Mouse (Mus musculus) heart, adult 2 months (tissue): ENCODE measurements around the gene Kcnq1. TPM values are rescaled to one million over a fixed set of nuclear protein-coding genes. Genes with fewer than 3 reads are reported as not detected.

ENCODE experiments used
- DNase-seq, 2 experiments: peaks; one replicate each; pipeline ENCODE4 v3.0.0; 2021
- H3K27ac ChIP-seq: fragments of 200-600 bp; 2 replicates; pipeline ENCODE4 v1.8.1; 2022
- H3K27me3 ChIP-seq: fragments of 200-500 bp; 2 replicates; pipeline ENCODE4 v1.6.1; 2012; ENCODE audit warnings: mild to moderate bottlenecking, low read length, inconsistent platforms, mixed read lengths; ENCODE audit not compliant: control insufficient read depth, insufficient read depth
- H3K36me3 ChIP-seq: fragments of 200-500 bp; 2 replicates; pipeline ENCODE4 v1.6.1; 2012; ENCODE audit warnings: low read length, inconsistent platforms; ENCODE audit not compliant: control insufficient read depth, insufficient read depth
- H3K4me1 ChIP-seq: fragments of 200-500 bp; 2 replicates; pipeline ENCODE4 v1.6.1; 2011; ENCODE audit warnings: low read length; ENCODE audit not compliant: control insufficient read depth, insufficient read depth
- H3K4me3 ChIP-seq: fragments of 200-600 bp; 2 replicates; pipeline ENCODE4 v1.8.1; 2022
- H3K79me2 ChIP-seq: fragments of 200-500 bp; replicated peaks from 2 replicates; pipeline ENCODE4 v1.6.1; 2012; ENCODE audit warnings: mild to moderate bottlenecking, inconsistent platforms, low read length, moderate library complexity, mixed read lengths; ENCODE audit not compliant: control insufficient read depth, insufficient read depth
- H3K9ac ChIP-seq: fragments of 200-500 bp; 2 replicates; pipeline ENCODE4 v1.6.1; 2012; ENCODE audit warnings: low read depth, mild to moderate bottlenecking, control low read depth, inconsistent platforms, low read length, mixed read lengths
- CTCF ChIP-seq: fragments of 200-600 bp; IDR thresholded peaks from 2 replicates; pipeline ENCODE4 v1.8.1; 2022; ENCODE audit warnings: antibody characterized with exemption, mild to moderate bottlenecking, moderate library complexity
- EP300 ChIP-seq: fragments of 200-500 bp; IDR thresholded peaks from 2 replicates; pipeline ENCODE4 v1.6.1; 2011; ENCODE audit warnings: low read depth, low read length, control low read depth; ENCODE audit not compliant: insufficient read depth
- POLR2A ChIP-seq: fragments of 200-500 bp; IDR thresholded peaks from 2 replicates; pipeline ENCODE4 v1.6.1; 2011; ENCODE audit warnings: mild to moderate bottlenecking, low read depth, low read length, control low read depth; ENCODE audit not compliant: insufficient read depth
- WGBS: fragments of 180-500 bp; shearing (Covaris S2); methylation state at CpG from one replicate; pipeline ENCODE4 v1.1.7; 2018; 5-methylcytosine and 5-hydroxymethylcytosine counted together
- intact Hi-C: fragments of 180-260 bp; cut with DNase I; formaldehyde crosslinking; loops from one replicate; pipeline ENCODE4 v1.15.1; 2025
- polyA plus RNA-seq: library from polyadenylated mRNA; depleted of rRNA; stranded (reverse); fragments of >200 nt; gene quantifications from 2 replicates; pipeline ENCODE4 v1.2.3, GENCODE M21; 2012
- total RNA-seq, 2 experiments: library from RNA; stranded (reverse); gene quantifications; 2 replicates each; pipeline ENCODE4 v1.2.3; 2021

The Kcnq1 gene
- total and polyA plus RNA-seq, 3 experiments, result 32.4 to 42.0 (median 34.2) TPM

DNA sequence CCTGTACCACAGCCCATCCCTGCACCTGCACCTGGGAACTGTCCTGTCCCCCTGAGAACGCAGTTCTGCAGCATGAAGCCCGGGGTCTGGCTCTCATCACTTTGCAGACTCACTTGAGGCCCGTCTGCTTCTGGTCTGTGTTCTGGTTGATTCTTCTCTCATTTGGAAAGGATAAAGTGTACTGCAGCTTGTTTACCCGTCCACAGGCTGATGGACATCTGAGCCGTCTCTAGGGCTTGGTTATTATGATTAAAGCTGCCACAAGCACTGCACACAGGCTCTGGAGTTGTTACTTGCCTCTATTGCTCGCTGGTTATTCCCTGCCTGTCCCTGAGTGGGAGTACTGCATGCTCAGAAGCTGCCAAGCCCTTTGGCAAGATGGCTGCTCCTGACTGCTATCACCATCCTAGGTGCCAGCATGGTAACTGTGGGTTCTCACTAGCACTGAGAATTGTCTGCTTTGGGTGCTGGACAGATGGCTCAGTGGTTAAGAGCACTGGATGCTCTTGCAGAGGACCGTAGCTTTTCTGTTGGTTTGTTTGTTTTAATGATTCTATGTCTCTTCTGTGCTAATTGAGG, 59.6 kb downstream of the Kcnq1 start:
- intact Hi-C loops, result no loop called here
- H3K4me1 ChIP-seq, result peaks cover 2% of the 10 kb centered on the region; the same call in 1 of the 2 replicates
- no peak for TF ChIP-seq CTCF
- TF ChIP-seq POLR2A, result no peak
- TF ChIP-seq EP300, result no peak
- no peaks in the 10 kb centered on the region for H3K27me3 ChIP-seq
- no peak overlapping the region for H3K9ac ChIP-seq
- no peak for DNase-seq
- 66% methylated on average over 7 of the region's 7 CpGs for WGBS
- H3K79me2 ChIP-seq, result no peaks in the 10 kb centered on the region
- H3K36me3 ChIP-seq, result no peaks in the 10 kb centered on the region
- no peak overlapping the region for H3K27ac ChIP-seq
- H3K4me3 ChIP-seq, result no peak overlapping the region

- no peak for DNase-seq
- Histone ChIP-seq H3K79me2 (no peaks in the 10 kb centered on the region), H3K27me3 (no peaks in the 10 kb centered on the region), H3K36me3 (no peaks in the 10 kb centered on the region), H3K4me3 (no peak overlapping the region), H3K4me1 (peaks cover 2% of the 10 kb centered on the region; the same call in 1 of the 2 replicates), H3K27ac (no peak overlapping the region), H3K9ac (no peak overlapping the region)
- intact Hi-C loops, result no loop called here
- TF ChIP-seq CTCF (no peak), EP300 (no peak), POLR2A (no peak)
- WGBS, result 59% methylated on average over 3 of the region's 3 CpGs
Measured at GRCm38 (mm10) chr7:143167275-143167674, 61.1 kb downstream of the Kcnq1 start.

- no peak for TF ChIP-seq CTCF
- no peak for TF ChIP-seq POLR2A
- TF ChIP-seq EP300, result no peak
- Histone ChIP-seq H3K27me3 (no peaks in the 10 kb centered on the region), H3K36me3 (no peaks in the 10 kb centered on the region), H3K4me3 (no peak overlapping the region), H3K9ac (no peak overlapping the region), H3K79me2 (no peaks in the 10 kb centered on the region), H3K4me1 (peaks cover 2% of the 10 kb centered on the region; the same call in 1 of the 2 replicates), H3K27ac (no peak overlapping the region)
- 83% methylated on average over 3 of the region's 3 CpGs for WGBS
- intact Hi-C loops, result no loop called here
- no peak for DNase-seq
Measured at GRCm38 (mm10) chr7:143169371-143169770, 63.2 kb downstream of the Kcnq1 start.

- Histone ChIP-seq H3K4me1 (no peaks in the 10 kb centered on the region), H3K79me2 (no peaks in the 10 kb centered on the region), H3K4me3 (no peak overlapping the region), H3K27ac (no peak overlapping the region), H3K36me3 (no peaks in the 10 kb centered on the region), H3K27me3 (no peaks in the 10 kb centered on the region), H3K9ac (no peak overlapping the region)
- WGBS, result 83% methylated on average over 5 of the region's 5 CpGs
- no peak for TF ChIP-seq CTCF
- TF ChIP-seq EP300, result no peak
- no peak for TF ChIP-seq POLR2A
- DNase-seq, result no peak
- intact Hi-C loops, result no loop called here
Measured at GRCm38 (mm10) chr7:143172914-143173547, 66.9 kb downstream of the Kcnq1 start.

DNA sequence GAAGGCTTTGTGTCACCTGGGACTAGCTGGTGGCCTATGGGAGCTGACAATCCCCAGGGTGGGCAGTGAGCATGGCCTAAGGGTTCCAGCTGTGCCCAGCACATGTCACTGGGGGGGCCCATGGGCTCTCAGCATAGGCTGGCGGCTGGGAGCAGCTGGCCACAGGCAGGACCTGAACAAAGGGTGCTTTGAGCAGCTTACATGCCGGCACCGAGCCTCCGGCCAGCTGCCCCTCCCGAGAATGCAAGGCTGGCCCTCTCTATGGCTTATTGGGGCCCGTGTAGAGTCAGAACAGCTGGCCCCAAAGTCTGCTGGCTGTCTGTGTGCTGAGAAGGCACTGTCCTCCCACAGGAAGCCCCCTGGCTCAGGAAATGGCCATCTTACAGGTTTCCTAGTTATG, 68.5 kb downstream of the Kcnq1 start:
- Histone ChIP-seq H3K36me3 (no peaks in the 10 kb centered on the region), H3K4me3 (no peak overlapping the region), H3K9ac (no peak overlapping the region), H3K27ac (no peak overlapping the region), H3K27me3 (no peaks in the 10 kb centered on the region), H3K79me2 (no peaks in the 10 kb centered on the region), H3K4me1 (no peaks in the 10 kb centered on the region)
- TF ChIP-seq CTCF, result no peak
- TF ChIP-seq EP300, result no peak
- no peak for TF ChIP-seq POLR2A
- WGBS, result 79% methylated on average over 6 of the region's 6 CpGs
- no peak for DNase-seq
- intact Hi-C loops, result no loop called here

DNA sequence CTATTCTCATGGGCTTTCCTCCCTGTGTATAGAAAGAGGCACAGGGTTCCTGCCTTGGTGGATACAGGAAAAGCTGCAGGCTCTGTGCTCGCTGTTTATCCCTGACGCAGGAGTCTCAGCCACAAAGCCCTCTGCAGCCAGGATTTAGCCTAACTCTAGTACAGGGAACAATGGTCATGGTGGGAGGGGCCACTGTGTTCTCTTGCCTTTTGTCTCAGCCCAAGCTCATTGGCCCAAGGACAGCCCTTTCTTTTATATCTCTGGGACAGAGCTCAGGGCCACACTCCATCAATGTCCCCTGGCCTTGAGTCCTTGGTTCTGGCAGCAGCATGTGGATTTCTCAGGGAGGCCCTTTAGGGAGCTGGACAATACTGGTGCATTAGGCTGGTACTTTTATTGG, 72.7 kb downstream of the Kcnq1 start:
- DNase-seq, result peak in 1 of 2 experiments; percentile 36
- no peak overlapping the region for H3K27ac ChIP-seq
- WGBS, result 59% methylated on average over 2 of the region's 2 CpGs
- H3K27me3 ChIP-seq, result no peaks in the 10 kb centered on the region
- no peak overlapping the region for H3K9ac ChIP-seq
- H3K4me3 ChIP-seq, result no peak overlapping the region
- peaks cover 10% of the 10 kb centered on the region for H3K4me1 ChIP-seq
- intact Hi-C loops, result no loop called here
- TF ChIP-seq CTCF (no peak), EP300 (no peak), POLR2A (no peak)
- H3K79me2 ChIP-seq, result no peaks in the 10 kb centered on the region
- H3K36me3 ChIP-seq, result no peaks in the 10 kb centered on the region
